Mouse (Mus musculus) left cerebral cortex, postnatal 10 days (tissue): ENCODE measurements around the gene Slc25a45. TPM values are rescaled to one million over a fixed set of nuclear protein-coding genes. Genes with fewer than 3 reads are reported as not detected.

Source experiments
- DNase-seq, 2 experiments: peaks; one replicate each; pipeline ENCODE4 v3.0.0; 2021 to 2022; ENCODE audit warnings: low spot score in 2 of 2, mixed read lengths in 1 of 2; ENCODE audit errors: extremely low spot score in 1 of 2
- intact Hi-C: fragments of 180-260 bp; cut with DNase I; formaldehyde crosslinking; loops from one replicate; pipeline ENCODE4 v1.15.1; 2025
- total RNA-seq, 2 experiments: library from RNA; stranded (reverse); gene quantifications; 2 replicates each; pipeline ENCODE4 v1.2.3; 2021

The Slc25a45 gene
- total RNA-seq, 2 experiments from 2014 or later = 3.4 to 3.8 TPM

DNA sequence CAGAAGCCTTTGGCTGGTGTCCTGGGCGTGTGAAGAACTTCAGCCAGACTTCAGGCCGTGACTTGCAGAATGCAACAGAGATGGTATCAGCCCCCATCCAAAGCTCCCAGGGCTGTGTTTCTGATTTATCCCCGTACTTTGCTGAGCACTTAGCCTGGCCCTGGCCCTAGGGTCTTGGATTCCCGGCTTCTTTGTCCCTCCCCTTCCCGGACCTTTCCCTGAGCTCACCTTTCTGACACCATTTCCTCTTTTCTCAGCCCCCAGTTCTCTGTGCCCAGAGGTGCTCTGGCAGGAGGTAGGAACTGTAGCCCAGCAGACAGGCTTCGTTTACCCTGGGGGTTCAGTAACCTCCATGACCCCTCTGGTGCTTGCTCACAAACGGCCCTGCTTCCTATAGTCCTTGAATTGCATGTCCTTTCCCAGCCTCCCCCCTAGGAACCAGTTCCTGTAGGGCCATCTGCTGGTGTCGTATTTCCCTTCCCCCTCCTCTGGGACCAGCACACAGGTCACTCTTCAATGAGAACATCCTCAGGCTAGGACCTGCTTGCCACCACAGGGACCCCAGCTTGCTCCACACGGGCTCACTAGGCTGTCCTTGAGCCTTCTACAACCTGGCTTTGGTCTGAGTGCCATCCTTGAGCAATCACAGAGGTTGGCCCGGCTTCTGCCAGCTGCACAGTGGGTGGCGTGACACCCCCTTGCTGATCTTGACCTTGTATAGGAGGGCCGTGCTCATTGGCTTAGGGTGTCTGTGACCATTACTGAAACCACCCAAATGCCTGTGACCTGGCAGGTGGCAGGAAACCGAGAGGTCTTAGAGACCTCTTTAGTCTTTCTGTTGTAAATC is 28.6 kb upstream of the Slc25a45 start:
- intact Hi-C loops = no loop called here
- DNase-seq = no peak

DNA sequence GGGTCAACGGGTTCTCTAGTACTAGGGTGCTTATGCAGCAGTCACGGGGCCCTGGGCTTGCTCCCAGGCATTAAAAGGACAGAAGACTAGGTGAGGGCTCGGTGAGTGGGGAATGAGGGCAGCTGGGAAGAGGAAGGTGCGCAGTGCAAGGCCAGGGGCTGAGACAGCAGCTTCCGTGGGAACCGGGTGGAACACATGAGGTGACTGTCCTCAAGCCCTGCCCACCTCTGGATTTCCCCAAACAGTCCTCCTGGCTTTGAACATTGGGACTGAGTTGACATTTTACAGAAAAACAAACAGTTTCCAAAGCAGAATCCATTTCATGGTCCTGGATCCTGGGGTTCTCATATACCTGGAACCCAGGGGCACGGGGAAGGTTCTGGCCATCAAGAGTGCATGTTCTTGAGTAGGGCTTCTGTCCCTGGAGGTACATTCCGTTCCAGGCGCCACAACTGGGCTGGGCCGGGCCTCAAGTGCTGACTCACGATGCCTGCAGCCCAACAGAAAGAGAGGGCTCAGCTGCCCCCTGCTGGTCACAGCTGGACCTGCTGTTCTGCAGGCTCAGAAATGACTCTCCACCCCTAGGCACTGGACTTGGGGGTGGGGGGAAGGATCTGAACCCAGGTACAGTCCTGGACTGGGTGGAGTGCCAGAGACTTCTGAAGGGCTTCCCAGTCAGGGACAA is 27.6 kb upstream of the Slc25a45 start:
- intact Hi-C loops = loop anchor here (2.0 to 10.0 kb wide), 2 partner anchors 57 to 155 kb away; no protein-coding TSS in a partner anchor
- DNase-seq = peak; percentile 86 to 95

DNA sequence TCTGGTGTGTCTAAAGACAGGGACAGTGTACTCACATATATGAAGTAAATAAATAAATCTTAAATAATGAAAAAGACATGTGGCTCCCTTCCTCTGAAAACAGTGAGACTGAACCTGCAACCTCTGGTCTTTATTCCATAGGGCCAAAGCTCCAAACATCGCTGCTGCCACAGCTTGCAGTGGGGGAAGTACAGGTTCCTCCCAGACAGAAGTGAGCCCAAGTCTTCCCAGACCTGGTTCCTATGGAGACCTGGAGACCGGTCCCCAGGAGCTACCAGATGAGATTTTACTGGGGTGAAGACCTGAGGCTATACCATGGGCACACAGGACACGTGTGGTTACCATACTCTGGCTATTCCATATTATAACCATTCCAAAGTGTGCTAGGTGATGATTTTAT is 26.7 kb upstream of the Slc25a45 start:
- no peak for DNase-seq
- intact Hi-C loops = loop anchor here (2.0 to 10.0 kb wide), 2 partner anchors 58 to 156 kb away; no protein-coding TSS in a partner anchor

DNA sequence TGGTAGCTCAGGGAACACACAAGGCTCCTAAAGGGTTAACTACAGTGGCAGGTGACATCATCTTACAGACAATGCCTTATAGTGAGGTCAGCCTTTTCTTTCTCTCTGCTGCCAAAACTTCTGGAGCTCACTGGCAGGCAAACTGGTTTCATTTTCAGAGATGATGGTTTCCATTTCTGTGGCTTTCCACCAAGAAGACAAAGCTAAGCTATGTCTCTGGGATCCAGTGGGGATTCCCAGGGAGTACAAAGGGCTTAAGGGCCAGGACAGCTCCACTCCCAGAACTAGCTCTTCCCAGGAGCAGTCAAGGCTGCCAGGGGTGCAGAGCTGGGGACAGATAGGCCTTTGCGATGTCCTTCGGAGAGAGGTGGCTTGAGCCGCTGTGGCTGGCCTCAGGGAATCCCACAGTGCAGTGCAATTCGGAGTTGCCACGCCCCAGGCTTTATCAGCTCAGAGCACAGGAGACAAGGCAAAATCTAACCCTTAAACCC is 26.1 kb upstream of the Slc25a45 start:
- no peak for DNase-seq
- intact Hi-C loops = loop anchor here (2.0 to 10.0 kb wide), 2 partner anchors 59 to 157 kb away; no protein-coding TSS in a partner anchor

DNA sequence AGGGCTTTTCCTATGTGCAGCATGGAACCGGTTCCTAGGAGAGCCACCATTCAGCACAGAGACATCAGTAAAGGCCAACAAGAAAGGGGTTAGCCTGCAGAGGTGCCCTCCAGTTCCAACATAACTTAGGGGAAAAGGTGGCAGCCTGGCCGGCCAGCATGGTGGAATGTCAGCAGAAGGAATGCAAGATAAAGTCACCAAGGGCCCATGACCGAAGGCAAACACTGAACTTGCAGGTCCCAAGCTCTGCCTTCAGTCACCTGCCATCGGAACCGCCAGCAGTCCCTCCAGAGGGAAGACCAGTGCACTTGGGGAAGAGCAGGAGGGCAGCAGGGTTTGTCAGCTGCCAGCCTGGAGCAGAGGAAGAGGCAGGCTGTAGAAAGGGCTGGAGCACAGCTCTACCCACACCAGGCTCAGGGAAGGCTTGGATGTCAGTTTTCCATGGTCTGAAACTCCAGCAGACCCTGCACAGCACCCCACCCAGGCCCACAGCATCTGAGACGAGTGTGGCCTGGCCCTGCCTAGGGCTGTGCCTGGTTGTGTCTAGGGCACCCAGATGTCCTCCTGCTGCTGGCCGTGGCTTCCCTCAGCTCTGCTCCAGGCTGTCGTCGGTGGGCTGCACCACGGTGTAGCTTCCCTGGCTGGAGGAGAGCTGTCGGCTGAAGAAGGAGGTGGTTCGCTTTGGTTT is 25.4 kb upstream of the Slc25a45 start:
- intact Hi-C loops = loop anchor here (10.0 kb wide), 1 partner anchor 157 kb away; no protein-coding TSS in a partner anchor
- no peak for DNase-seq

DNA sequence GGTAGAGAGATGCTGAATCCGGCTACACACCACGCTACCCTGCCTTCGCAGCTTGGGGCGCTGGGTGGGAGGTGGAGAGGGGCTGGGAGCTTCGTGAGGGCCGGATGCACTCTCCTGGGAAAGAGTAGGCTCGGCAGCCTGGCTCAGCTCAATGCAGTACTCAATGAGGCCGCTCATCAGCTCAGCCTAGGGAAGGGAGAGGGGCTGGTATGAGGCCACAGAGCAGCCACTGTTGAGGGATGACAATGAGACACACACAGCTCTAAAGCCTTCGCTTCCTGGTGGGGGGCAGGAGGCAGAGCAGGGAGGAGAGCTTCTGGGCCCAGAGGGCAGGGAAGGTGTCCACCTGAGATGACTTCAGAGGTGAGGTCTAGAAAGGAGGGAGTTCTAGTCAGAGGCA is 21.0 kb upstream of the Slc25a45 start:
- intact Hi-C loops = loop anchor here (10.0 kb wide), 1 partner anchor 162 kb away; no protein-coding TSS in a partner anchor
- DNase-seq = no peak

DNA sequence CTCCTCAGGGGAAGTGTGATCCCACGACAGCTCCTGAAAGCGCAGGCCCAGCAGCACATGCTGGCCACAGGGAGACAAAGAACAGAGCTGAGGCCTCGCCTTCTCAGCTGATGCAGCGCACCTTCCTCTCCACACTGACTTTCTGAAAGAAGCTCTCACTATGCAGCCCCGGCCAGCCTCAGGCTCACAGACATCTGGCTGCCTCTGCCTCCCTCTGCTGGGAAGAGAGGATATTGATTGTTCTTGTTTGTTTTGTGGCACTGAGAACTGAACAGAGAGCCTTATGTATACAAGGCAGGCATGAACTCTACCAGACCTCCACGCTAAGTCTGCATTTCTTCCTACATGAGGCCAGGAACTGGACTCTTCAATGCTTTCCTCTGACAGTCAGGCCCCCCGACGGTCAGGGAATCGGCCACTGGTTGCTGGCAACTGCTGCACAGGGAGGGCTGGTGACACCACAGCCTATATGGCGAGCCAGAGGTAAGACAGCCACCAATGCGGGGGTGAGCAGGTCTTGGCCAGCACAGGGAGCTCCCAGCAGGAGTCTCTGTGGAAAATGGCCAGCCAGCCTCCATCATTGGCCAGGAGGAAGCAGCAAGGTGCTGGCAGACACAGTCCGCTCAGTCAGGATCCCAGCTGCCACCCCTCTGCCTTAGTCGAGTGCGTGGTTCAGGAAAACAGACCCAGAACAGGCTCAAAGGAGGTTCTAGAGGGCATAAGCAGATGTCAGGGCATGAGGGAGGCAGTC is 15.1 kb upstream of the Slc25a45 start:
- intact Hi-C loops = no loop called here
- no peak for DNase-seq

DNA sequence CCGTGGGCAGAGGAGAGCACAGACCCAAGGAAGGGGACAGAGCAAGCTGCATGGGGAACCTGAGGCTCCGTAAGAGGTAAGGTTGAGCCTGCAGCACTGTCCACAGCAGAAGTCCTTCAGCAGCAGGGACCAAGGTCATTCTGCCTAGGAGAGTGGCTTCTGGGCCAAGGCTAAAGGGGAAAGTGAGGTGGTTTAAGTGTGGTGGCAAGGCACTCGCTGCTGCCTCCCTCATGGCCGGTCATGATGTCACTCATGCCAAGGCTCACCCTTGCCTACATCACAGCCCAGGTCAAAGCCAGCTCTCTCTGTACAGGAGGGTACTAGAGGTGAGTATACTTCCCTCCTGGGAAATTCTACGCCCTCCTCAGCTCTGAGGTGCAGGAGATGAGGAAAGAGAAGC is 13.8 kb upstream of the Slc25a45 start:
- no peak for DNase-seq
- intact Hi-C loops = no loop called here

DNA sequence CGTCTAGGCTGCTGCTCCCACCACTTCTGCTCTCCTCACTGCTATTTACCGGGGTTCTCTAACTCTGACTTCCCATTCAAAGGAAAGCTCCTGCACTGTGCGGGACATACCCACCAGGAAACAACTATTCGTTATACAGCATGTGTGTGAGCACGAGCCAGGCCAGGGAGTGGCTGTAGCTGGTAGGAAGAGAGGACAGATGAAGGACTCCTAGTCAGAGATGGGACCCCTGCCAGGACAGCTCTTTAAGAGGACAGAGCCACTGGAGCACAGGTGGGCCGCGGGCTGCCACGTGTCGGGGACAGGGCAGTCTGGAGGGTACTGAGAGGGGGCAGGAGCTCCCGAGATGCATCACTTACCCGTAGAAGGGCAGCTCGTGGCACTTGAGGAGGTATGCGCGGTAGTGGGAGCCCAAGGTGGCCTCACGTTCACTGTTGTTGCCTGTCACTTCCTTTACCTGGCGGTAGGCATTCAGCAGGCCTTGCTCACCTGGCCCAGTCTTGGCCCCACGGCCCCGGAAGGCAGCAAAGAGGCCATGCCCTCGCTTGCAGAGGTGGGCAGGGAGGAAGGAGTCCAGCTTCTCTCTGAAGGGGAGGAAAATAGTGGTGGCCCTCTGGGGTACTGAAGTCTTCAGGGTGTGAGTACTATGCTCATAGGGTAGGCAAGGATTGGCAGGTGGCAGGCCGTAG is 12.8 kb upstream of the Slc25a45 start:
- intact Hi-C loops = no loop called here
- DNase-seq = no peak

DNA sequence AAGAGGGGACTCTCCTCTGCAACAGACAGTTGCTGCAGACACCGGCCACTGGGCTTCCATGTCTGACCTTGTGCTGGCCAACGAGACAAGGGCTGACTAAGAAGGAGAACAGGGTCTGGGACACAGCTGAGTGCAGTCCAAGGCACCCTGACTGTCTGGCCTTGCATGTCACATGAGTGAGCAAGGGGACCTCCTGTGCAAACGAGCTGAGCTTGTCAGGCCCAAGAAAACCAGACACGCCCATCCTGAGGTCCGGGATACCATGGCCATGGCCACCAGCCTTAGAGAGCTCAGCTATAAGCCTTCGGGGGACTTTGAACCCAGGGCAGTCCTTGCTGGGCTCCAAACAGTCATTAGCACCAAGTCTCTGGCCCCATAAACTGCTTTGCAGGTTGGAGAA is 9.5 kb upstream of the Slc25a45 start:
- intact Hi-C loops = no loop called here
- no peak for DNase-seq

DNA sequence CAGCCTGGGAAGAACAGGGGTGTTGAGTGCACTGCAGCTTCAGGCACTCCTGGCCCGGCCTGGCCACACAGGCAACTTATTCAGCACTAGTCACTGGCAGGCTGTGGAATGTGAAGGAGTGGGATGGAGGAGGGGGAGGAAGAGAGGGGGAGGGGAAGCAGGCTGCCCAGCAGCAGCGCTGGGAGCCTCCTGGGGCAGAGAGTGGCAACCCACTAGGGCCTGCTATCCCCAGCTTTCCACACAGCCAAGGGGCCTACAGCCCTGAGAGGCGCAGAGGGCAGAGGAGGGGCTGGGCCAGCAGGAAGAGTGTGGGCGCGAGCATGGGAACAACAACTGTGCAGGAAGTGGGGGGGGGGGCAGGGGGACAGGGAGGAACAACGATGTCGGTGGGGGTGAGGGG is 6.3 kb upstream of the Slc25a45 start:
- intact Hi-C loops = no loop called here
- peak in 1 of 2 experiments; percentile 68 for DNase-seq

DNA sequence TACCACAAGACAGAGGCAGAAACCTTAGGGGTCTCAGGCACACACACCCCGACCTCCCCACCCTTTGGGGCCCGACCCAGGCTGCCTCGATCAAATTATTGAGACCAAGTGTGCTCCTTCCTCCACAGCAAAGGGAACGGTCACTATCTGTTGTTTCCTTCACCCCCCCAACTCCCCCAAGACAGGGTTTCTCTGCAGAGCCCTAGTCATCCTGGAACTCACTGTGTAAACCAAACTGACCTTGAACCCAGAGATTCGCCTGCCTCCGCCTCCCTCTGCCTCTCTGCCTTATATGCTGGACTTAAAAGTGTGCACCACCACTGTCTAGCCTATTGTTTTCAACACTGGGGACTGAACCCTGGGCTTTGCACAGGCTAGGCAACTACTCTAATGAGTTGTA is 5.9 kb upstream of the Slc25a45 start:
- intact Hi-C loops = no loop called here
- DNase-seq = no peak

DNA sequence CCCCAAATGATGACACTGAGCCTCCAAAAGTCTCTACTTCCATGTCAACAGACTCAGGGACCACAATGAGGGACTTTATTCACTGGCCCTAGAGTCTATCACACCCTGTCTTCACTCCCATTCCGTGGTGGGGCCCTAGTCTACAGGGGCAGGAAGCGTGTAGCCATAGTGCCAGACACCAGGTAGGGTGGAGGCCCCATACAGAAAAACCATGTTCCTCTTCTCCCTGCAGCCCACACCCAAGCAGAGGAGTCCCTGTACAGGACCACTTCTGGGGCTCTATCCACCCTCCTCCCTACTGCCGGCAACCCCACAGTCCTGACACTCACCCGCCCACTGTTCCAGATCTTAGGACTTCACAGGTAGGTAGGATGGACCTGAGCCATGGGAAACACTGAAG is 5.1 kb upstream of the Slc25a45 start:
- no peak for DNase-seq
- intact Hi-C loops = no loop called here

DNA sequence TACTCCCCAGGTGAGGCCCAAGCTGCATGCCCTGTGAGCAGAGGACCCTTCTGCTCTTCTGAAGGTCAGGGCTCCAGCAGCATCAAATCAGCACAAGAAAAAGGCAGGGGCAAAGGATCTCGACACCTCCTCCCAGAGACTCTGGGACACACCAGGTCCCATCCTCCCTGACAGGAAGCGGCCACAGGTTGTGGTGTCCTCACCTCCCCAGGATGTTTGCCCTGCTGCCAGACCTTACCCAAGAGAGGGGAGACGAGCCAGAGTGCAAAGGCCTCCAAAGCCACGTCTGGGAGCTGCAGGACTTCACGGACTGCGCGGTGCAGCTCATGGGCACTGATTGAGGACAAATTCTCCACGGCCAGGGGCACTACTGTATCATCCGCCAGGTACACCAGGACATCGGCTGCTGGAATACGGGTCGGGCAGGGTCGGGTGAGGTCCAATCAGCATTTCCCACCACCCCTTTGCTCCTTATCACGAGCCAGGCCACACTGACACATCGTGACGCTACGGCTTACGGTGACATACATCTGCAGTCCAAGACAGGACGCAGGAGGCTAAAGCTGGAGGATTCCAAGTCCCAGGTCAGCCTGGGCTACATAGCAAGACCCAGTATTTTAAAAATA is 4.6 kb upstream of the Slc25a45 start:
- intact Hi-C loops = no loop called here
- no peak for DNase-seq

DNA sequence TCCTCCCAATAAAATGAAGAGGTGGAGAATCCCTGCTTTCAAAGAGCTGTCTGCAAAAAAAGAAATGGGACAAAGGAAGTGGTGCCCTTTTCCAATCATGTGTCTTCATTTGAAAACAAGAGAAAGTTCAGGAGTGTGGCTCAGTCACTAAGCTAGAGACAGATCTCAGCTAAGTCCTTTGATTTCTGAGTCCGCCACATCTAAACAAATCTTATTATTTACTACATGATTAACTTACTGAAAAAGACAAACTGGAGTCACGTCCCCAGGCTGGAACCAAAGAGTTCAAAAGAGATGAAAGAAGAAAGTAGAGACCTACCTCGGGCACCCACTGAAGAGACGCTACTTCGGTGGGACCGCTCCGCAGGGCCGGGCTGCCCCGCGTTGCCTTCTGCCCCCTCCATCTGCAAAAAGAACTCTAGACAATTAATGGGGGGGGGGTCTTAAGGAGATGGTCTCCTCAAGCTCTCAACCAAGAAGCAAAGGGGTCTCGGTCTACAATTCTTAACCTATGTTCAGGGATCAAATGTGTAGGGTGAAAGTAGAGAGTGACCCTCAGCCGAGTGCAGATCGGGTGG is 3.1 kb upstream of the Slc25a45 start:
- DNase-seq = no peak
- intact Hi-C loops = no loop called here

DNA sequence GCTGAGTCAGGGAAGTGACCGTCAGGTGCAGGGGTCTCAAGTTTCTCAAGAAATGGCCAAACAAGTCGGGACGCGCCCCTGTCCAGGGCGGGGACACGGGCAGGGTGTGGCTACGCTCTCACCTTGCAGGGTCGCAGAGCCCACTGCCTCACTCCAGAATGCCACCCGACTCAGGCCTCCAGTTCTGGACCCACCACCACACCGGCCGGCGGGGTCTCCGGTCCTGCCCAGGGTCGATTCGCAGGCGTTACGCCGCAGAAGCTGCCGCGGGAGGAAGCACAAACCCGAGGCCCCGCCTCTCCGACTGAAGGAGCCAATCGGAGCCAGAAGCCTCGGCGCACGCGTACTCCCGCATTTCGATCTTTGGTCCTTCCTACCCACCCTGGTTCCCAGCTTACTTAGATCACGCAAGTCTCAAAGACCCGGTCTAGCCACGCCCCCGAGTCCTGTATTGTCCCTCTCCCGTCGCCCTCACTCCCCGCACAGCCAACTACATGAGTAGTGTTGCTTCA is 2.6 kb upstream of the Slc25a45 start, which contains the start of gene Frmd8:
TSS of gene Frmd8 (minus strand) at position 306 of the 512 bp plus-strand sequence.
- intact Hi-C loops = no loop called here

DNA sequence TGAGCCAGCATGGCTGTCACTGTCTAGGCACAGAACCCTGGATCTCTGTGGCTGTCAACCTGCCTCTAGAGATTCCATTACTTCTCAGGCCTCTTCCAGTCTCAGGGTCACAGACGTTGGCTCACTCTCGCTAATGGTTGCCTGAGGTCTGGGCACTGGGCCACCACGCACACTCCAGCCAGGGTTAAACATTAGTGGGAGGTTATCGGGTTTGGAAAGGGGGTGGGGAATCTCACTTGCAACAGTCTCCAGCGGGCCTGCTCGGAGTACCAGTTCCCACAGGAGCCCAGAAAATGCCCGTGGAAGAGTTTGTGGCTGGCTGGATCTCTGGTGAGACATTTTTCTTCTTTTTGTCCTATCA is 734 bp downstream of the Slc25a45 start:
- no peak for DNase-seq
- intact Hi-C loops = loop anchor here (2.0 kb wide), 1 partner anchor 92 kb away; no protein-coding TSS in a partner anchor

More for the DNA sequence above, 2.6 kb upstream of the Slc25a45 start, which contains the start of gene Frmd8:
- DNase-seq = peak; percentile 93 to 97
